Mouse (Mus musculus): ENCODE data around the gene Cxcl2. TPM values are rescaled to one million over a fixed set of nuclear protein-coding genes. Genes with fewer than 3 reads are reported as not detected.

Cxcl2 gene
- total RNA-seq (2021): not detected
- long read RNA-seq, experiment 1: 0 reads
- long read RNA-seq, experiment 2: 0 reads

- no peak for DNase-seq
Measured at GRCm38 (mm10) chr5:90903339-90904020, at the start of gene Cxcl2. Cxcl2 (plus strand) TSS chr5:90903871.

DNA sequence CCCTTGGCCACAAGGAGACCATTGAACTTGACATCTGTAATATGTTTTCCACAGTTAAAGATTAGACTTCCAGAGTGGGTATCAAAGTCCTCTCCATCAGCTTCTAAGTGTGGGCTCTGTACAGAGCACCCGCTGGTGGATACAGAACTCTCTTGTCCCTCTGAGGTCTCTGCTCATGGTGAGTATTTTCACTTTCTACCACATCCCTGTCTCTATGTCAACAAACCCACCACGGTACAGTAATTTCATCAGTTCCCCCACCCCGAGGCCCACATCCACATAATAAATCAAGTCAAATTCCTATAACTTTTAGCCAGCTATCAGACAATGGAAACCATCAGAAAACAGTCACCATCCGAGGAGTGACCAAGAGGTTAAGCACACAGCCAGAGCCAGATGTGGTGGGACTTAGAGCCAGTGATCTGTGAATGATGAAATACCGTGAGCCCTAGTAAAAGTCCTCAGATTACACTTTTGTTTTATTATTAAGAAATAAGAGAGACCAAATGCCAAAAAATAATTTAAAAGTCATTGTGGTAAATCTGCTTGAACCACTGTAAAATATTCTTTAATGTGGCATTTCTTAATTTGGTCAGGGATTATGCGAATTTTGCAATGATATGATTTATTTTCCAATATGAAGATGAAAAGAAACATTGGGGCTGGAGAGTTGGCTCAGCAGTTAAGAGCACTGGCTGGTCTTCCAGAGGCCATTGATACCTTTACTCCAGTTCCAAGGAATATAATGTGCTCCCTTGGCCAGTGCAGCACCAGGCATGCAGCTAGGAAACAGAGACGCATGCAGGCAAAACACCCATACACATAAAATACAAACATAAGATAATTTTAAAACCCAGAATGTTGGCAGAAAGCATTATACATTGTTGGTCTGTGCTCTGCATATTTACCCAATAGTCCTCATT, 48.1 kb upstream of the Cxcl2 start:
- DNase-seq: no peak

DNA sequence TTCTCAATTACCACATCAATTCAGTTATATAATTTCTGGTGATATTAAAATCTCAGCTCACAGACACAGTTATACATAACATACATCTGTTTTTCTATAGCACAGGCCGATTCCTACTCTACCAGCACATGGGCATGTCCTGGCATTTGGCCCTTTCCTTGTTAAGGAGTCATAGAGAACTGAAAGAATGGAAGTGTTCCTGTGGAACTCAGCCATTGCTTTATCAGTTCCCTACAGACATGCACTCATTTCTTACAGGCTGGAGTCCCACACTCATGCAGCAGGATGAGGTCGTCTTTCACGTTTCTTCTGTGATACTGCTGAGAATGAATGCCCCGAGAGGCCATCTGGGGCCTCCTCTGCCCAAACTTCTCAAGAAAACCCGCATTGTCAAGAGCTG, 46.2 kb upstream of the Cxcl2 start:
- no peak for DNase-seq

GRCm38 (mm10) chr5:90858429-90858828, 45.2 kb upstream of the Cxcl2 start:
- DNase-seq: no peak

GRCm38 (mm10) chr5:90859031-90859430, 44.6 kb upstream of the Cxcl2 start:
- no peak for DNase-seq

DNA sequence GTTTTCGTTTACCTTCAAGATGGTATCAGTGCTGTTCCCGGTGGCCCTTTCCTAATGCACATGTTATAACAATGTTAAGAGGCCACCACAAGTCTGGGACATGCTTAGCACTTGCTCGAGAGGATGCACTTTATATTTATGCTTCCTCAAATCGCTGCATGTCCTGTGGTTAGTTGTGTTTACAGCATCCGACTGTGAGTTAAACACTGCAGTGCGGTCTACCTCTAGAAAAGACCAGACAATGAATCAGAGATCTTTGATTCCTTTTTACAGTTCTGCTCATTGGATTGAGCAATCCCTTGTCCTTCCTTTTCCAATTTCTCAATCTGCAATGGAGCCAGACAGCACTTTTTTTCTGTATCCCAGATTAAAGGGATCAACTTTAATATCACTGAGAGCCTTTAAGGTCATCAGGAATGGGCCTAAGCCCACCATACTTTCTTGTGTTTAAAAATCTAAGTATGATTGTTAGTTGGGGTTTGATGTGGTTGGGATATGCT, 41.7 kb upstream of the Cxcl2 start:
- no peak for DNase-seq

GRCm38 (mm10) chr5:90866770-90867169, 36.9 kb upstream of the Cxcl2 start:
- DNase-seq: no peak

DNA sequence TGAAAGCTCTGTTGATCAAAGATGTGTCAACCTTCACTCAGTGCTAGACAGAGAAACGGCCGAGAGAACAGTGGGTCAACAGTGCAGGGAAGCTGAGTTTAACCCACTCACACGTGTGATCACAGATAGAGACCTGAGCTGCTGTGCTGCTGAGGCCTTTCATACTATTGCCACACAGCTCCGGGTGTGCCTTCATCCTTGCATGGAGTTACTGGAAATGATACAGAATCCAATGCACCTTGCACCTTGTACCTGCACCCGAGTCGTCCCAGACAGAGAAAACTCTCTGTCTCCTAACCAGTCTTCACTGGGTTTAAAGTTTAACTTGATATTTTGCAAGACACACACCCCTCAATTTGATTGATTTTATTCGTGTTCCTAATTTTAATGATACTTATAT, 31.3 kb upstream of the Cxcl2 start:
- no peak for DNase-seq

- DNase-seq: peak; percentile 27
Measured at GRCm38 (mm10) chr5:90876045-90876444, 27.6 kb upstream of the Cxcl2 start.

- no peak for DNase-seq
Measured at GRCm38 (mm10) chr5:90876471-90877172, 27.0 kb upstream of the Cxcl2 start.

GRCm38 (mm10) chr5:90877173-90877512, 26.5 kb upstream of the Cxcl2 start:
- no peak for DNase-seq

- no peak for DNase-seq
Measured at GRCm38 (mm10) chr5:90879307-90880014, 24.2 kb upstream of the Cxcl2 start.

DNA sequence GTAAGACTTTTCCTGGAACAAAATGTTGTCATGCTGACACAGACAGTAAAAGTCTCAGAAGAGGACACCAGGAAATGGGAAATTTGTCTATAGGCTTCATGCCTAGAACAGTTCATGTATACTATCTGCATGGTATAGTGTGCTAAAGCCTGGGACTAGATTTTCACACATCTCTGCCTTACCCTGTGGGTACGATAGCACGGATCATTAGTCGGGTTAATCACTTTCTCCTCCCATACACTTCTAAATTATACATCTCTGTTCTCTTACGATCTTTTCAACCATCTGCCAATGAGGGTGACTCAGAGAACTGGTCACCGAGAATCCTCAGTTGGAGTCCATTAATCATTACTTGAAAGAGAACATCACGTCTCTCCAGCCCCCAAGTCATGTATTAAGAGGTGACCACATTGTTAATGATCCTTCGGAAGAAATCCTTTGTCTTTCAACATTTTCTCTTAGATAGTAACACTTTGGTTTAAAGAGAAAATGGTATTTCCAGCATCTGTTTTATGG, 23.3 kb upstream of the Cxcl2 start:
- DNase-seq: no peak

DNA sequence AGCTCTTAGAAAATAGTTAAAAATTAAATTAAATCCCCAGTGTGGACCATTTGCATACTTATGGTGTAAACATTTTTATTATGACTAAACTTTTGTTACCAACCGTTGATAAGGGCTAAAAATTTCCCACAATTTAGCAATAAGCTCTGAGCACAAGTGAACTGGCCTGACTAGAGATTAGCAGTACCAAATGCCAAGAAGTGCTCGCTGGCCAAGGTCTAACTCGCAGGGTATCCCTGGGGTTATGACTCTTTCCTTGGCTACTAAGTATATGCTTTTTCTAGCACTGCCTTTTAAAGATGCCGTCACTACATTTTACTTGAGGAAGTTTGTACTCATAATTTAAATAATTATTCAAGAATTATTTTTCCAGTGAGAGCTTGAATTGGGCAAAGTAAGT, 22.6 kb upstream of the Cxcl2 start:
- peak; percentile 18 for DNase-seq

DNA sequence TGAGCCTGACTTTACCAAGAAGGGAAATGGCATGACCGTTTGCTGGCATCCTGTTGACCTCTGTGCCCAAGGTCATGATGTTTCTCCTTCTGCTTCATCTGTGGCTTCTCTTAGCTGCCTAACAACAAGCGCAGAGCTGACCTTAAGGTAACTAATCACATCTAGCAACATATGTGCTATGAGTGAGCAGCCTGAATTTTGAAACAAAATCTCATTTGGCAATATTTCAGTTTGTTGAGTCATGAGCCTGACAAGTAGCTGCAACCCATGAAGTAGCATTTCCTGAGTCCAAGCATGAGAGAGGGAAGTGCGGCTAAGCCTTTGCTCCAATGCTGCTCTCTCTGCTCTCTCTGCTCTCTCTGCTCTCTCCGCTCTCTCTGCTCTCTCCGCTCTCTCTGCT, 22.0 kb upstream of the Cxcl2 start:
- DNase-seq: no peak

GRCm38 (mm10) chr5:90882146-90882545, 21.5 kb upstream of the Cxcl2 start:
- no peak for DNase-seq

DNA sequence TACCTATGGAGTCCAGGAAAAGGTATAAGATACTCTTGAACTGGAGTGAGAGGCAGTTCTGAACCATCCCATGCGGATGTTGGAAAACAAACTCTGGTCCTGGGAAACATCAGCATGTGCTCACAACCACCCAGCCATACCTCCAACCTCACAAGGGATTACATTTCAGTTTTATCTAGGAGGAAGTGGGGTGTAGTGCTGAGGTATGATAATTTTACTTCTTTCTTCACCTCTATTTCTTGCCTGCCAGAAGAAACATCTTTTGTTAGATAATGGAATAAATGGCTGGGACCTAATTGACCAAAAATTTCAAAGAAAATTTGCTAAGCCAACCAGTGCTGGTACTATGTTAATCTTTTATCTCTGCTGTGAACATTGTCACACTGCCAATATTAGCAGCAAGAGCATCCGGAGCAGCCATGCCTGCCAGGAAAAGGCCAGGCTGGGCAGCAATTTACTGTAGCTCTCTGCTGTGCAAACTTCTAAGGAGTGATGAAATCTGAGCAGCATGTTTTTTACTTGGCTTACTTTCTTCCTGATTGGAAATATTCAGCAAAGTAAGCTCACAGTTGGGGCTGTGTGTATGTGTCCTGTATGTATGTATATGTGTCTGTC, 18.9 kb upstream of the Cxcl2 start:
- no peak for DNase-seq

- no peak for DNase-seq
Measured at GRCm38 (mm10) chr5:90888661-90889060, 15.0 kb upstream of the Cxcl2 start.

DNA sequence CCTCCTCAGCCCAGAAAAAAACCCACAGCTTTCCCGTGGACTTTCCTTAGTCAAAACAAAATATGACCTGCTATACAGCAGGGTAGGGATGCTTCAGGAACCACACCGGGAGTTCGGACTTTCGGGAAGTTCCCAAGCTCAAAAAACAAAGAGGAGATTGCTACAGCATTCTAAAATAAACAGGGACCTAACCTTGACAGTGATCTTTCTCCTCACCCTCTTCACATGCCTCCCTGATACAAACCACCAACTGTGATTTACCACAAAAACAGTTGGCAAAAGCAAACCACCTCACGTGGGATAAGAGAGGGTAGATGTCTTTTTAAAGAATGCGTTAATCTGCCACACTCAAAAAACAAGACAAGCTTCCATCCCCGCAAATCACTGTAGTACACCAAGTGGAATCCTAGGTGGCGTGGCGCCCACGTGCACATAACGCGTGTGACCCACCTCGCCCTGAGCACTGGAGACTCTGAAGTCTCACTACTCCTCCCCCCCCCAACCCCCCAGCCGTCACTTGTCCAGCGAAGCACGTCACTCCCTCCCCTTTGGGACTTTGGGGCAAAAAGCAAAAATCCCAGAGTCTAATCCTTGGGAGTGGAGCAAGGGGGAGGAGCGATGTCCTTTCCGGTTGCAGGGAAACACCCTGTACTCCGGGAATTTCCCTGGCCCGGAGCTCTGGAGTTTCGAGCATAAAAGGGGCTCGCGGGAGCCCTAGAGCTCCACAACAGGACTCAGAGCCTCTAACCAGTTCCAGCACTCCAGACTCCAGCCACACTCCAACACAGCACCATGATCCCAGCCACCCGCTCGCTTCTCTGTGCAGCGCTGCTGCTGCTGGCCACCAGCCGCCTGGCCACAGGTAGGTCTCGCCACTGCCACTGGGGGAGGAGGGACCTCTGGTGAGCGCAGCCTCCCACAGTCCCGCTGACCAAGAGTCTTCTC, 12.9 kb upstream of the Cxcl2 start, which contains the start of gene Cxcl1:
Gene Cxcl1 (plus strand): TSS at position 723 of the 945 bp plus-strand sequence.
- peak; percentile 60 for DNase-seq

DNA sequence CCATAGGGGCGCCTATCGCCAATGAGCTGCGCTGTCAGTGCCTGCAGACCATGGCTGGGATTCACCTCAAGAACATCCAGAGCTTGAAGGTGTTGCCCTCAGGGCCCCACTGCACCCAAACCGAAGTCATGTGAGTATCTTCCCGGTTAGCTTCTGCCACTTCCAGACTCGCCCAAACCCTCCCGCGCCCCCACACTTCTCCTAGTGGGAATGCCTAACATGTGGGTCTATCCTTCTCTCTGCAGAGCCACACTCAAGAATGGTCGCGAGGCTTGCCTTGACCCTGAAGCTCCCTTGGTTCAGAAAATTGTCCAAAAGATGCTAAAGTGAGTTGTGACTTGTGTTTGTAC, 12.2 kb upstream of the Cxcl2 start:
- DNase-seq: no peak
